Mouse (Mus musculus) bone marrow, adult 2 months (tissue): ENCODE data around the gene Tnni3. TPM values are rescaled to one million over a fixed set of nuclear protein-coding genes. Genes with fewer than 3 reads are reported as not detected.
A peak's percentile ranks its signal among the peaks of the same experiment; 100 is the strongest.

Experiments
- H3K27ac ChIP-seq: fragments of 200-500 bp; 2 replicates; pipeline ENCODE4 v1.5.1; 2012; ENCODE audit warnings: low read depth, mild to moderate bottlenecking, control low read depth, inconsistent platforms, low read length; ENCODE audit not compliant: control insufficient read depth, poor library complexity, insufficient read depth
- H3K4me1 ChIP-seq: fragments of 200-500 bp; 2 replicates; pipeline ENCODE4 v1.6.1; 2011; ENCODE audit warnings: low read length; ENCODE audit not compliant: control insufficient read depth, insufficient read depth
- H3K4me3 ChIP-seq: fragments of 200-500 bp; replicated peaks from 2 replicates; pipeline ENCODE3; 2011; ENCODE audit warnings: mild to moderate bottlenecking, low read depth, low read length, control low read depth; ENCODE audit not compliant: control insufficient read depth
- CTCF ChIP-seq: fragments of 200-500 bp; IDR thresholded peaks from 2 replicates; pipeline ENCODE4 v1.5.1; 2011; ENCODE audit warnings: low read length, control low read depth; ENCODE audit not compliant: control insufficient read depth, insufficient read depth
- POLR2A ChIP-seq: fragments of 200-500 bp; IDR thresholded peaks from 2 replicates; pipeline ENCODE4 v1.6.1; 2011; ENCODE audit warnings: low read depth, mild to moderate bottlenecking, control low read depth, low read length, borderline replicate concordance; ENCODE audit not compliant: control insufficient read depth
- WGBS: fragments of 180-500 bp; shearing (Covaris S2); methylation state at CpG from one replicate; pipeline ENCODE4 v1.1.7; 2018; 5-methylcytosine and 5-hydroxymethylcytosine counted together
- polyA plus RNA-seq: library from polyadenylated mRNA; stranded (reverse); fragments of >200 nt; gene quantifications from 2 replicates; pipeline ENCODE4 v1.2.4, GENCODE M21; 2011; ENCODE audit warnings: low replicate concordance; ENCODE audit not compliant: missing spikeins, insufficient read depth, insufficient read length

The Tnni3 gene
- polyA plus RNA-seq, 1 experiment = 25.9 TPM

GRCm38 (mm10) chr7:4523205-4524130 lies 561 bp downstream of the Tnni3 start:
- TF ChIP-seq POLR2A (no peak), CTCF (no peak)
- no peak overlapping the region for H3K27ac ChIP-seq
- WGBS = 86% methylated on average over 33 of the region's 33 CpGs
- H3K4me3 ChIP-seq = no peak overlapping the region
- H3K4me1 ChIP-seq = peaks cover 2% of the 10 kb centered on the region; the same call in 1 of the 2 replicates

GRCm38 (mm10) chr7:4522292-4522691 lies 1.7 kb downstream of the Tnni3 start:
- H3K4me1 ChIP-seq = peaks cover 3% of the 10 kb centered on the region; the same call in 1 of the 2 replicates

GRCm38 (mm10) chr7:4521231-4522003 lies 2.6 kb downstream of the Tnni3 start:
- H3K4me3 ChIP-seq = no peak overlapping the region
- WGBS = 40% methylated on average over 32 of the region's 32 CpGs
- TF ChIP-seq CTCF = 0 out of 2 replicates have a peak, but pooled peaks have one; percentile 9
- no peak for TF ChIP-seq POLR2A

More at GRCm38 (mm10) chr7:4522292-4522691, 1.7 kb downstream of the Tnni3 start:
- Histone ChIP-seq H3K27ac (no peak overlapping the region), H3K4me3 (no peak overlapping the region)
- 70% methylated on average over 6 of the region's 6 CpGs for WGBS
- TF ChIP-seq CTCF = no peak
- TF ChIP-seq POLR2A = no peak

GRCm38 (mm10) chr7:4518487-4518886 lies 5.5 kb downstream of the Tnni3 start:
- WGBS = 4% methylated on average over 1 of the region's 1 CpGs
- Histone ChIP-seq H3K4me1 (peaks cover 3% of the 10 kb centered on the region; the same call in 1 of the 2 replicates), H3K27ac (no peak overlapping the region), H3K4me3 (no peak overlapping the region)
- TF ChIP-seq POLR2A (no peak), CTCF (no peak)

More at GRCm38 (mm10) chr7:4521231-4522003, 2.6 kb downstream of the Tnni3 start:
- Histone ChIP-seq H3K4me1 (peaks cover 3% of the 10 kb centered on the region; the same call in 1 of the 2 replicates), H3K27ac (no peak overlapping the region)

- 54% methylated on average over 4 of the region's 4 CpGs for WGBS
- no peak for TF ChIP-seq CTCF
- no peak for TF ChIP-seq POLR2A
- H3K4me1 ChIP-seq = peaks cover 3% of the 10 kb centered on the region; the same call in 1 of the 2 replicates
- no peak within 1 kb of the TSS for H3K27ac ChIP-seq
- no peak within 1 kb of the TSS for H3K4me3 ChIP-seq
Measured at GRCm38 (mm10) chr7:4516332-4517050, 7.5 kb downstream of the Tnni3 start, which contains the start of gene Tnnt1. Tnnt1 (minus strand) TSS chr7:4516382.

GRCm38 (mm10) chr7:4515853-4516252 lies 8.2 kb downstream of the Tnni3 start:
- Histone ChIP-seq H3K4me3 (no peak overlapping the region), H3K4me1 (peaks cover 3% of the 10 kb centered on the region; the same call in 1 of the 2 replicates), H3K27ac (no peak overlapping the region)
- TF ChIP-seq POLR2A (no peak), CTCF (no peak)
- 82% methylated on average over 6 of the region's 6 CpGs for WGBS

- Histone ChIP-seq H3K4me1 (peaks cover 4% of the 10 kb centered on the region), H3K4me3 (no peak overlapping the region), H3K27ac (no peak overlapping the region)
- TF ChIP-seq CTCF = no peak
- no peak for TF ChIP-seq POLR2A
- WGBS = 84% methylated on average over 6 of the region's 6 CpGs
Measured at GRCm38 (mm10) chr7:4513829-4514712, 10.0 kb downstream of the Tnni3 start.
